In the genomic region with DNA sequence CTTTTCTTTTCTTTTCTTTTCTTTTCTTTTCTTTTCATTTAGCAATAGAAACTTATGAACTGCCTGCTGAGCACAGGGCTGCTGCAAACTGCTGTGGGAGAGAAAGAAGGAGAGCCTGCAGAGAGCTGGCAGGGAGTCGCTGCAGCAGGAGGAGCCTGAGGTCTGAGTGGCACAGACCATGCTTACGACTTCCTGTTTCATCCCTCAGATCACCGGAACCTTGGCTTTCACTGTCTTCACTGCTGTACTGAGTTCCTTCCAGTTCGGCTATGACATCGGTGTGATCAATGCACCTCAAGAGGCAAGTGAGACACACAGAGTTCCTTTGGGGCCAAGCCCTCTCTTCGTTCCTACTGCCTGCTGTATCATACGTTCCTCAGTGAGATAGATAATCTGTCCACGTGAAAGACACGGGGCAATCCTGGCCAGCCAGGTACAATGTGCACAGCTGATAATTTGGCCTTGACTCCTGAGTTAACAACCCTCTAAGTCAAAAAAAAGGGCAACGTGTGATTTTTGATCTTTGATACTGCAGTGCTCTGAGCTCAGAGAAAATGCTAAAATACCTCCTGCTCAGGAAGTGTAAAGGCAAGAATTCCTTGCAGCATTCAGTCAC, we compare ENCODE assay signal across 12 mouse cellular contexts. TPM values are rescaled to one million over a fixed set of nuclear protein-coding genes. Genes with fewer than 3 reads are reported as not detected.
A peak's percentile ranks its signal among the peaks of the same experiment; 100 is the strongest.
DNase-seq lines count a peak whose midpoint lies in the region.
"Had no signal": no experiment of that assay in that cellular context is flagged by ENCODE, and none has a peak within 500 bp of the region (broad histone marks: within the 10 kb centered on the region; RNA-seq: fewer than 3 reads in every experiment).

No protein-coding gene starts in this region.

- DNase-seq in adrenal gland, postnatal 14 days: peak; percentile 7
- DNase-seq in adrenal gland, postnatal 10 days: no peak
- DNase-seq in thymus, postnatal 4 days: peak; percentile 13
- no peak for DNase-seq in thymus, postnatal 10 days (ENCODE audit: low spot score in 2 of 2)
- DNase-seq in kidney, postnatal 36 days: peak; percentile 64 to 79
- DNase-seq in gastrocnemius, postnatal 36 days: no peak
- DNase-seq in cerebellum, postnatal 36 days: no peak
- no peak for DNase-seq in cerebellum, postnatal 25 days
- DNase-seq: cerebellum, adult 11 months; lung, postnatal 36 days; right cerebral cortex, postnatal 4 days had no signal

- intact Hi-C loops in gastrocnemius, postnatal 36 days (cut with DNase I): loop anchor here (5.0 kb wide), 1 partner anchor 37 kb away; no protein-coding TSS in a partner anchor

RNA-seq across cellular contexts. Expression of a gene that starts 7.9 kb away (rescaled TPM):
- total RNA-seq in adrenal gland, postnatal 14 days (2021): 1.7 and 24.3 TPM in 2 replicates
- 10 to 100 TPM; 16.7 to 50.5 TPM for total RNA-seq in adrenal gland, postnatal 10 days (2021)
- total RNA-seq in gastrocnemius, postnatal 36 days (2021): not detected
- total RNA-seq: left cerebral cortex, adult 8-10 months had no signal

Comparison
In these comparisons a context has a peak if more than half of its experiments do, and no peak if none do; other contexts are left out.
1. DNase-seq: peak in adrenal gland, postnatal 14 days (single experiment), thymus, postnatal 4 days (single experiment) and kidney, postnatal 36 days (2 of 2); none in adrenal gland, postnatal 10 days (single experiment), thymus, postnatal 10 days (0 of 2), gastrocnemius, postnatal 36 days (0 of 2), cerebellum, postnatal 36 days (0 of 2) and cerebellum, postnatal 25 days (0 of 2).